Mouse (Mus musculus) C2C12 (cell line): ENCODE data around the gene Calca. TPM values are rescaled to one million over a fixed set of nuclear protein-coding genes. Genes with fewer than 3 reads are reported as not detected.
"Not testable (repeated sequence)": the region's sequence is repeated elsewhere in the genome, so short reads cannot be mapped to it uniquely, and the experiment has no call there.

Experiments
- H3K27me3 ChIP-seq: one replicate; pipeline ENCODE4 v1.6.1; 2011; ENCODE audit not compliant: control insufficient read depth, insufficient read depth, insufficient read length
- H3K36me3 ChIP-seq: one replicate; pipeline ENCODE4 v1.6.1; 2011; ENCODE audit not compliant: control insufficient read depth, insufficient read depth
- H3K4me3 ChIP-seq: one replicate; pipeline ENCODE4 v1.5.1; 2011; ENCODE audit warnings: mild to moderate bottlenecking, control low read depth; ENCODE audit not compliant: poor library complexity, insufficient read depth, severe bottlenecking
- H3K79me2 ChIP-seq: one replicate; pipeline ENCODE4 v1.6.1; 2011; ENCODE audit not compliant: control insufficient read depth, insufficient read depth
- H3K79me3 ChIP-seq: one replicate; pipeline ENCODE4 v1.6.1; 2011; ENCODE audit warnings: low read depth, control low read depth
- H3ac ChIP-seq: one replicate; pipeline ENCODE3; 2011; ENCODE audit warnings: low read depth; ENCODE audit not compliant: control insufficient read depth, insufficient read length
- CEBPB ChIP-seq: IDR thresholded peaks from one replicate; pipeline ENCODE4 v1.6.1; 2011; ENCODE audit warnings: low read depth, mild to moderate bottlenecking, control low read depth, moderate library complexity
- CTCF ChIP-seq: IDR thresholded peaks from one replicate; pipeline ENCODE4 v1.5.1; 2011; ENCODE audit not compliant: control insufficient read depth, insufficient read depth, insufficient read length
- FOSL1 ChIP-seq: IDR thresholded peaks from one replicate; pipeline ENCODE4 v1.8.0; 2011; ENCODE audit warnings: mild to moderate bottlenecking, low read length; ENCODE audit not compliant: poor library complexity, insufficient read depth, severe bottlenecking
- MAX ChIP-seq: IDR thresholded peaks from one replicate; pipeline ENCODE4 v1.6.1; 2011; ENCODE audit warnings: mild to moderate bottlenecking, control low read depth
- MYOD1 ChIP-seq: IDR thresholded peaks from one replicate; pipeline ENCODE4 v1.6.1; 2011; ENCODE audit warnings: low read depth; ENCODE audit not compliant: control insufficient read depth, insufficient read length
- MYOG ChIP-seq: IDR thresholded peaks from one replicate; pipeline ENCODE4 v1.6.1; 2011; ENCODE audit not compliant: control insufficient read depth, insufficient read length; ENCODE audit errors: extremely low read depth
- USF1 ChIP-seq: IDR thresholded peaks from one replicate; pipeline ENCODE4 v1.6.1; 2011; ENCODE audit warnings: low read depth, mild to moderate bottlenecking, control low read depth, moderate library complexity
- polyA plus RNA-seq: library from polyadenylated mRNA; unstranded; fragments of >200 nt; fragmentation: generic; extraction: Trizol; gene quantifications from one replicate; pipeline ENCODE4 v1.2.1, GENCODE M21; 2012; ENCODE audit warnings: missing spikeins

Calca gene
- polyA plus RNA-seq, 1 experiment: 0.13 TPM

- peaks cover 25% of the 10 kb centered on the region for H3K27me3 ChIP-seq
- H3K4me3 ChIP-seq: no peak overlapping the region
- no peaks in the 10 kb centered on the region for H3K79me2 ChIP-seq
- no peaks in the 10 kb centered on the region for H3K79me3 ChIP-seq
- no peaks in the 10 kb centered on the region for H3K36me3 ChIP-seq
- TF ChIP-seq MYOG (no peak), USF1 (no peak), CTCF (no peak), MAX (no peak), CEBPB (no peak), MYOD1 (no peak), FOSL1 (no peak)
- H3ac ChIP-seq: no peak overlapping the region
Observed at GRCm38 (mm10) chr7:114634386-114634785, 1.8 kb downstream of the Calca start.

- H3K79me3 ChIP-seq: no peaks in the 10 kb centered on the region
- no peak overlapping the region for H3ac ChIP-seq
- H3K27me3 ChIP-seq: no peaks in the 10 kb centered on the region
- TF ChIP-seq CEBPB (no peak), MAX (no peak), MYOD1 (no peak), USF1 (no peak), CTCF (no peak), FOSL1 (no peak), MYOG (no peak)
- H3K79me2 ChIP-seq: no peaks in the 10 kb centered on the region
- no peak overlapping the region for H3K4me3 ChIP-seq
- H3K36me3 ChIP-seq: no peaks in the 10 kb centered on the region
Observed at GRCm38 (mm10) chr7:114625966-114626365, 10.2 kb downstream of the Calca start.

- H3K4me3 ChIP-seq: no peak overlapping the region
- H3K27me3 ChIP-seq: no peaks in the 10 kb centered on the region
- H3ac ChIP-seq: no peak overlapping the region
Observed at GRCm38 (mm10) chr7:114616759-114617158, 19.4 kb downstream of the Calca start.

GRCm38 (mm10) chr7:114594391-114594790 lies 41.8 kb downstream of the Calca start:
- H3K79me3 ChIP-seq: not testable (repeated sequence)

More at GRCm38 (mm10) chr7:114616759-114617158, 19.4 kb downstream of the Calca start:
- no peaks in the 10 kb centered on the region for H3K36me3 ChIP-seq
- no peaks in the 10 kb centered on the region for H3K79me3 ChIP-seq
- TF ChIP-seq USF1 (no peak), CEBPB (no peak), MYOD1 (no peak), FOSL1 (no peak), CTCF (no peak), MAX (no peak), MYOG (no peak)
- no peaks in the 10 kb centered on the region for H3K79me2 ChIP-seq

GRCm38 (mm10) chr7:114582441-114582840 lies 53.7 kb downstream of the Calca start:
- Histone ChIP-seq H3K79me2 (no peaks in the 10 kb centered on the region), H3K79me3 (no peaks in the 10 kb centered on the region), H3K27me3 (no peaks in the 10 kb centered on the region), H3ac (no peak overlapping the region), H3K4me3 (no peak overlapping the region), H3K36me3 (no peaks in the 10 kb centered on the region)
- TF ChIP-seq CEBPB: no peak
- no peak for TF ChIP-seq FOSL1
- TF ChIP-seq CTCF: no peak
- no peak for TF ChIP-seq MAX
- no peak for TF ChIP-seq MYOG
- TF ChIP-seq USF1: no peak
- no peak for TF ChIP-seq MYOD1

More at GRCm38 (mm10) chr7:114594391-114594790, 41.8 kb downstream of the Calca start:
- not testable (repeated sequence) for H3K79me2 ChIP-seq, H3K36me3 ChIP-seq, H3ac ChIP-seq, H3K27me3 ChIP-seq, H3K4me3 ChIP-seq

Other genes with a start within 250 kb of the Calca start
- 2.1 TPM for gene Pde3b, start 221.1 kb downstream of the Calca start, polyA plus RNA-seq
- not detected for gene Cyp2r1, start 73.4 kb downstream of the Calca start, polyA plus RNA-seq
- 0.21 TPM for gene Calcb, start 82.3 kb upstream of the Calca start, polyA plus RNA-seq
- 0.41 TPM for gene Insc, start 107.3 kb upstream of the Calca start, polyA plus RNA-seq